19 mouse cellular contexts compared by ENCODE assay signal in genomic region chr10:86168084-86168483, GRCm38 (mm10).
DNase-seq lines count a peak whose midpoint lies in the region; ATAC-seq lines count a peak whose summit lies in the region.
"Had no signal": no experiment of that assay in that cellular context is flagged by ENCODE, and none has a peak within 500 bp of the region (broad histone marks: within the 10 kb centered on the region; RNA-seq: fewer than 3 reads in every experiment).

No protein-coding gene starts in this region.

- no peak overlapping the region for H3K9ac ChIP-seq in midbrain, embryonic 16.5 days (ENCODE audit: low read depth, low read length)
- H3K9ac ChIP-seq in midbrain, embryonic 13.5 days (replicated peaks), result no peak overlapping the region
- H3K9ac ChIP-seq: heart, embryonic 12.5 days; hindbrain, embryonic 15.5 days had no signal

- 87% methylated on average over 2 of the region's 2 CpGs for WGBS in heart, embryonic 10.5 days
- 91% methylated on average over 2 of the region's 2 CpGs for WGBS in midbrain, embryonic 16.5 days
- 94% methylated on average over 2 of the region's 2 CpGs for WGBS in midbrain, embryonic 13.5 days

- H3K4me2 ChIP-seq in midbrain, embryonic 16.5 days (ENCODE audit: low read length), result no peak overlapping the region
- H3K4me2 ChIP-seq in midbrain, embryonic 13.5 days (replicated peaks), result no peak overlapping the region
- H3K4me2 ChIP-seq: heart, embryonic 12.5 days; hindbrain, embryonic 15.5 days had no signal

- H3K27me3 ChIP-seq in heart, embryonic 10.5 days (ENCODE audit: insufficient read depth, poor library complexity, severe bottlenecking), result no peaks in the 10 kb centered on the region
- no peaks in the 10 kb centered on the region for H3K27me3 ChIP-seq in midbrain, embryonic 16.5 days (ENCODE audit: control insufficient read depth, insufficient read depth, low read depth, low read length)
- no peaks in the 10 kb centered on the region for H3K27me3 ChIP-seq in midbrain, embryonic 13.5 days
- H3K27me3 ChIP-seq: CH12.LX; heart, embryonic 12.5 days; hindbrain, embryonic 15.5 days; Patski had no signal

- H3K27ac ChIP-seq in heart, embryonic 10.5 days, result peak overlapping the region; percentile 75; the same call in 1 of the 2 replicates
- H3K27ac ChIP-seq in midbrain, embryonic 16.5 days (ENCODE audit: low read length), result peak overlapping the region; percentile 38; the same call in 1 of the 2 replicates
- H3K27ac ChIP-seq in midbrain, embryonic 13.5 days, result no peak overlapping the region
- H3K27ac ChIP-seq: heart, adult 2 months had no signal

- no peak for ATAC-seq in midbrain, embryonic 16.5 days
- ATAC-seq in midbrain, embryonic 13.5 days, result no peak
- ATAC-seq in megakaryocyte, adult 5-6 weeks (ENCODE audit: poor library complexity, severe bottlenecking), result peak; percentile 58
- ATAC-seq in inflammation-experienced regulatory T-cells, adult 6 months, result no peak
- ATAC-seq: activated CD4-positive, CD25-positive, alpha-beta regulatory T cell, adult 4 months; forebrain, embryonic 14.5 days; Patski had no signal

- peaks cover 9% of the 10 kb centered on the region for H3K4me1 ChIP-seq in heart, embryonic 10.5 days
- H3K4me1 ChIP-seq in midbrain, embryonic 16.5 days (ENCODE audit: control insufficient read depth, insufficient read depth, low read length), result peaks cover 2% of the 10 kb centered on the region; the same call in 1 of the 2 replicates
- peaks cover 6% of the 10 kb centered on the region for H3K4me1 ChIP-seq in midbrain, embryonic 13.5 days (replicated peaks)

- no peaks in the 10 kb centered on the region for H3K36me3 ChIP-seq in heart, embryonic 10.5 days
- H3K36me3 ChIP-seq in midbrain, embryonic 16.5 days (ENCODE audit: control insufficient read depth, insufficient read depth, low read length), result no peaks in the 10 kb centered on the region
- no peaks in the 10 kb centered on the region for H3K36me3 ChIP-seq in midbrain, embryonic 13.5 days
- H3K36me3 ChIP-seq: heart, embryonic 12.5 days; hindbrain, embryonic 15.5 days had no signal

- H3K9me3 ChIP-seq in heart, embryonic 10.5 days, result no peaks in the 10 kb centered on the region
- no peaks in the 10 kb centered on the region for H3K9me3 ChIP-seq in midbrain, embryonic 16.5 days (replicated peaks; ENCODE audit: control insufficient read depth, low read length, poor library complexity, severe bottlenecking)
- H3K9me3 ChIP-seq in midbrain, embryonic 13.5 days, result no peaks in the 10 kb centered on the region
- H3K9me3 ChIP-seq: heart, embryonic 12.5 days; hindbrain, embryonic 15.5 days had no signal

- no peak for DNase-seq in heart, embryonic 10.5 days (ENCODE audit: low spot score)
- no peak for DNase-seq in heart, adult 11 months
- DNase-seq in kidney, postnatal 25 days, result no peak
- DNase-seq: adrenal gland, postnatal 14 days; cerebellum, adult 11-12 months; cerebellum, adult 9-10 months; cerebellum, postnatal 25 days; gastrocnemius, postnatal 36 days; heart, adult 2 months had no signal

- H3K4me3 ChIP-seq in heart, embryonic 10.5 days, result no peak overlapping the region
- no peak overlapping the region for H3K4me3 ChIP-seq in midbrain, embryonic 16.5 days (ENCODE audit: low read depth, low read length)
- no peak overlapping the region for H3K4me3 ChIP-seq in midbrain, embryonic 13.5 days (replicated peaks)
- H3K4me3 ChIP-seq: heart, adult 2 months; heart, embryonic 12.5 days; hindbrain, embryonic 15.5 days had no signal
